Mouse (Mus musculus) right cerebral cortex, postnatal 14 days (tissue): Measurements from ENCODE around the gene Dtwd1.
"Not testable (repeated sequence)": the region's sequence is repeated elsewhere in the genome, so short reads cannot be mapped to it uniquely, and the experiment has no call there.

Source experiments
- DNase-seq: peaks from one replicate; pipeline ENCODE4 v3.0.0; 2022

The Dtwd1 gene

GRCm38 (mm10) chr2:126151855-126152571 lies at the start of gene Dtwd1, which contains the start of gene Fam227b:
Gene Dtwd1 (plus strand): TSS chr2:126152141.
Gene Fam227b (minus strand): TSS chr2:126152004.
- DNase-seq: peak; percentile 98

- no peak for DNase-seq
These were observed 4.2 kb upstream of the Dtwd1 start for GRCm38 (mm10) chr2:126147723-126148122.

GRCm38 (mm10) chr2:126165277-126166018 lies 13.5 kb downstream of the Dtwd1 start:
- DNase-seq: no peak

DNA sequence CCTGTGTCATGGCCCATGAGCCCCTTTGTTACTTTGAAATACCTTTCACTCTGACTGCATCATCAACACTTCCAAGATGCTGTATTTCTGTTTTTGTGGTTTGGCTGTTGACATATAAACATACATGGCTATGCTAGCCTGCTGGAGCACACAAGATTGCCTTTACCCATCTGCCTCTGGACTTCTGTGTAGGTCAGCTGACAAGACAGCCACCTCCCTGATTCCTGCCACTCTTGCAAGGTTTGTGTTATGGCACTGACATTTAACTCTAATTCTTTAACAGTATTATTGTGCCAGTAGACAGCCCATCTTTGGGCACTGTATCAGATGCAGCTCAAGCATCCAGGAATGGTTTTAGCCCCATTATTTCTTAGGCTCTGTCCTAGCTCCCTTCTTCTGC lies 14.4 kb downstream of the Dtwd1 start:
- DNase-seq: no peak

DNA sequence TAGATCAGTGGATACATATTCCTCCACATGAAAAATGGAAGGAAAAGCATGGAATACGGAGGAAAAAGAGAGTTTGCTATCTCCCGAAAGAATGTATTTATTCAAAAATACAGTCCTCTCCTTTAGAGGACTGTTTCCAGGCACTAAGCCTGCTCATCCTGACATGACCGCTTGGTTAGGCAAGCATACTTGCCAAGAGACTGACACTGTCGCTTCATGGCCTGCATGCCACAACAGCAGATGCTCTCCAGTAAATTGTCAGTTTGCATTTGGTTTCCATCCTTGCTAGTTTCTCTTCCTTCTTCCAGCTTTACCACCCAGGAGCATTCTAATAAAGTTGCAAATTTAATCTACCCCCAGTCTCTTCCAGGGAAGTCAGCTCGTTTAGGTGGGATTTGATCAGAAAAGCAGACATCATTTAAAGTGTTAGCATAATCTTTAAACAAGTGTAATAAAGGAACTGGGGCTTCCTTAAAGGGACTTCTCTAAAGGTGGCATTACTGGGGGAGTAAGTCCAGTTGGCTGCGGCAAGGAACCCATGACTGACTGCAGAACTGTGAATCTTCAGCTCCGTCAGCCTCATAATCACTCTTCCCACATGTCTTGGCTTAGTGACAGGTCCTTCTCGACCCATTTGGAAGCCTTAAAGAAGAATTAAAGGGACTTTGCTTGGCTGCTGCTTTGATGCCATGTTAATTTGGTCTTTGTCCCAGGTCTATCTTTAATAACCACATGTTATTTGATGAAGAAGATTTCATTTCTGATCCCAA lies 15.1 kb downstream of the Dtwd1 start:
- DNase-seq: no peak

DNA sequence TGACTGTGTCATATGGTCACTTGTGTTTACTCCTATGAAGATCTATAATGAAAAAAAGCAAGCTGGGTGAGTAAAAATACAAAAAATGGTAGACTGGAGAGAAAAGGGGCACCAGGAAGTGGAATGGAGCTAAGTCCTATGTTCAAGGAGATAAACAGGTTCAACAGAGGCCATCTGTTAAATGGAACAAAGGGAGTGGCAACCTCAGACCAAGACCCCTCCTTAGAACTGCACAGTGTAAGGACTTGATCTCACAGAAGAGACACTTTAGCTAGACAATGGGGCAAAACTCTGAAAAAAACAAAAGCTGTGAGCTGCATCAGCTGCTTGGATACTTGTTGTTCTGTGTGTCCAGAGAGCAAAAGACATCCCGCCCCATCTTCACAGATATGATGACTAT lies 19.5 kb downstream of the Dtwd1 start:
- no peak for DNase-seq

DNA sequence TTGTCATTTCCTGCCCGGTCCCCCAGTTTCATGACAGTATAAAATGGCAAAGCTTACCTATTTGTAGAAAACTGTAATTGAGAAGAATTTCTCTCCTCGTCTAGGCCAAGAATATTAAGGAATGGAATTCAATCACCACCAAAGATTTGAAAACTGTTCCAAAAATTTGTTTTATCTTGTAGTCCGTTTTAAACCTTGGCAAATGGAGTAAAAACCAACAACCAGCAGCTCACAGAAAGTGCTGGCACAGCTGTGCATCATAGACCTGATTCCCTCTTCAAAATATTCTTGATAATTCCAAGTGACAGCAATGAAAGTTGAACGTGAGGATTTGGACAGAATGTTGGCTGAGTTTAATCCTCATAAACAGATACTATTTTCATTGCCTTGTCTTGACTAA lies 39.4 kb downstream of the Dtwd1 start:
- no peak for DNase-seq

GRCm38 (mm10) chr2:126192129-126192528 lies 40.2 kb downstream of the Dtwd1 start:
- no peak for DNase-seq

DNA sequence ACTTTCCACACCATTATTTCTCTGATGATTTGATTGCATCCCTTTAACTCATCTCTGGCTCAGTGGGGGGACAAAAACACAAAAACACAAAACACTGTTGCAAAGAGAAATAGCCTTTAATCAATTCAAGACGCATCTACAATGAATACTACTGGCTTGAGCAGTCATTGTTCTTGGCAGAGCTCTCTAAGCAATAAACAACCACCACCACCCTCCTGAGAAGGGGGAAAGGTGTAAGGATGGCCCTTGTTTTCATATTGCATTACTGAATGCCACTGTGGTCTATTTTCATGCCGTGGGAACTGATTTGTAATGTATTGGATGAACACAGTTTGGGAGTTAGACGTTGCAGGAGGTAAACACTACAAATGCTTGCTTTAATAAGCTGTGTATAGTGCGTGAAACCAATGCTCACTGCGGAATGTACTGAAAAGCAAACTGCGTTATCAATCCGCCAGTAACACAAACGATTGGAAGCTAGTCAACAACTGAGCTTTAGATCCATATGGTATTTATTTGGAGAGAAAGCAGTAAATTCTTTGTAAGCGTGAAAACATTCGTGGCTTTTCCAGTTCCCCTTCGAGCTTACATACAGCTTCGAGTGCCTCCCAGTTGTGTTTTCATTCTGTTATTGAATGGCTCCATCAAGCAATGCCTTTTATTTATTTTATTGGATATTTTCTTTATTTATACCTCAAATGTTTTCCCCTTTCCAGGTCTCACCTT lies 43.9 kb downstream of the Dtwd1 start:
- no peak for DNase-seq

DNA sequence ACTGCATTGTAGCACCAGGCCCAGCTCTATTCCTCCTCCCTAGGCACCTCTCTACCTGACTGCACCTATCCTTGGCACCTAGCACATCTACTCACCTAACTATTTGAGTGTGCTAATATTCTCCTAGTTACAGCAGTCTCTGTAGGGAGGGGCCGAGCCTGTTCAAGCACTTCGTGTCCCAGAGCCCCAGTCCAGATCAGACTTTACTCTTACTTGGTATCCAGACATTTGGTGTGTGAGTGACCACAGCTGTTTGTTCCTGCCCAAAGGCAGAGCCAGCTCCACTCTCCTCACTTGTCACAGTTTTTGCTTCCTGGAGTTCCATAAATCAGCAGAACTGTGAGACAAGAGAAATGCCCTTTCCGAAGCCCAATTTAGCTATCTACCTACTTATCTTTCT lies 47.0 kb downstream of the Dtwd1 start:
- no peak for DNase-seq

GRCm38 (mm10) chr2:126211011-126211680 lies 59.2 kb downstream of the Dtwd1 start:
- DNase-seq: no peak

DNA sequence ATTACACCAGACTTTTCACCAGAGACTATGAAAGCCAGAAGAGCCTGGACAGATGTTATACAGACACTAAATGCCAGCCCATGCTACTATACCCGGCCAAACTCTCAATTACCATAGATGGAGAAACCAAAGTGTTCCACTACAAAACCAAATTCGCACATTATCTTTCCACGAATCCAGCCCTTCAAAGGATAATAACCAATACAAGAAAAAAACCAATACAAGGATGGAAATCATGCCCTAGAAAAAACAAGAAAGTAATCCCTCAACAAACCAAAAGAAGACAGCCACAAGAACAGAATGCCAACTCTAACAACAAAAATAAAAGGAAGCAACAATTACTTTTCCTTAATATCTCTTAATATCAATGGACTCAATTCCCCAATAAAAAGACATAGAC lies 62.9 kb downstream of the Dtwd1 start, which contains the start of gene Gm17555:
Gm17555 (plus strand) TSS at position 301 of the 400 bp plus-strand sequence.
- not testable (repeated sequence) for DNase-seq
